Mouse (Mus musculus) liver, adult 2 months (tissue): ENCODE measurements around the gene Cldn7.

Experiments used
- CTCF ChIP-seq: fragments of 200-500 bp; IDR thresholded peaks from 2 replicates; pipeline ENCODE4 v1.5.1; 2011; ENCODE audit warnings: low read depth, low read length, control low read depth
- POLR2A ChIP-seq: fragments of 200-500 bp; IDR thresholded peaks from 2 replicates; pipeline ENCODE4 v1.6.1; 2011; ENCODE audit warnings: low read length, control low read depth; ENCODE audit not compliant: insufficient read depth; ENCODE audit errors: extremely low read depth

- TF ChIP-seq CTCF (no peak), POLR2A (no peak)
Measured at GRCm38 (mm10) chr11:69945216-69945615, 19.4 kb upstream of the Cldn7 start.
